Mouse (Mus musculus): ENCODE results near the gene F2. TPM values are rescaled to one million over a fixed set of nuclear protein-coding genes. Genes with fewer than 3 reads are reported as not detected.

Gene F2
- polyA plus RNA-seq, 1 experiment from 2014 or later, result 8.7 TPM

DNA sequence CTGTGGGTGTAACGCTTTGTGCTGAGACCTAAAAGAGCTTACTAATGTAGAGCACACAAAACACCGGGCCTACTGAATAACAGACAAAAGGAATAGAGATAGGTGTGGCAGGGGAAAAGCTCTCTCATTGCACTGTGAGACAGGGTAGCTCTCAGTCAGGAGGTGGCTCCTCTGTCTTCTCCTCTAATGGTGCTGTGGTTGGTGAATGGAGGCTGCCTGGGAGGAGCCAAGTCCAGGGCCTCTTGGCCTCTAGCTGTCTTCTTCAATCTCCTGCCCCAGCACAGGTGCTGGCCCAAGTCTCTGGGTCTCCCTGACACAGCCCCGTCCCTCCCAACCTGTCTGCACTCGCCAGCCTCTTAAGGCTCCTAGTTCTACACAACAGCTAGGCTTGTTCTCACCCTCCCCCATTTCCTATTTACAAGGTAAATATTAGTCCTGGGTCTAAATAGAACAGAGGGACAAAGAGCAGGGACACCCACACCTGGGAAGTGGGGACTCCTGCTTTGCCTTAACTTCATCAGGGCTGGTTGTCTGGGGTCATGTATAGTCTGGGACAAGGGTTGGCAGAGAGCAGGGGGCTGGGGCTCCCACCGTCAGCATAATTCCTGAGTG, 619 bp upstream of the F2 start:
- Histone ChIP-seq H3K4me2 (ENCODE audit: low read depth, low read length) (no peak overlapping the region), H3K4me1 (ENCODE audit: control insufficient read depth, insufficient read depth, low read length) (0 out of 2 replicates have a peak, but pooled peaks cover 3% of the 10 kb centered on the region), H3K36me3 (ENCODE audit: control insufficient read depth, insufficient read depth, low read length) (no peaks in the 10 kb centered on the region), H3K27ac (ENCODE audit: low read length) (no peak overlapping the region), H3K9me3 (ENCODE audit: control insufficient read depth, low read length) (no peaks in the 10 kb centered on the region), H3K27me3 (replicated peaks; ENCODE audit: control insufficient read depth, insufficient read depth, low read length) (no peaks in the 10 kb centered on the region), H3K9ac (ENCODE audit: low read depth, low read length) (no peak overlapping the region), H3K4me3 (ENCODE audit: low read length) (no peak overlapping the region)
- WGBS, result 68% methylated on average over 5 of the region's 5 CpGs
- peak; percentile 72 for ATAC-seq

DNA sequence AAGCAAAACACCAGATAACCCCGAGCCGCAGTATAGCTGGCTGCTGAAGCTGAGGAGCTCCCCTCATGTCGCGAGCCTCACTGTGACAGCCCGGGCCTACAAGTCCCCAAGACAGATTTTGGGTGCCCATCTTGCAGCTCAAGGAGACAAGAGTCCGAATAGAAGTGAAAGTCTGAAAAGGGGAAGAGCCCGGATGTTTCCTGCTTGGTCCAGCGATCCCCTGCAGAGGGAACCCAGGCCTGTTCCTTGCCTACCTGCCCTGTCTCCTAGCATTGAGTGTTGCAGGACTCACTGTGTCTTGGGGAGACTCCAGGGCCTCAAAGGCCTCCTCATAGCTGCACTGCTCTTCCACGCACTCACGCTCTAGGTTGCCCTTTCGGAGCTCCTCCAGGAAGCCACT, 728 bp downstream of the F2 start:
- Histone ChIP-seq H3K27ac (ENCODE audit: low read length) (no peak overlapping the region), H3K4me3 (ENCODE audit: low read length) (no peak overlapping the region), H3K9me3 (ENCODE audit: control insufficient read depth, low read length) (no peaks in the 10 kb centered on the region), H3K9ac (ENCODE audit: low read depth, low read length) (no peak overlapping the region), H3K4me1 (ENCODE audit: control insufficient read depth, insufficient read depth, low read length) (0 out of 2 replicates have a peak, but pooled peaks cover 3% of the 10 kb centered on the region), H3K36me3 (ENCODE audit: control insufficient read depth, insufficient read depth, low read length) (no peaks in the 10 kb centered on the region), H3K4me2 (ENCODE audit: low read depth, low read length) (no peak overlapping the region), H3K27me3 (replicated peaks; ENCODE audit: control insufficient read depth, insufficient read depth, low read length) (no peaks in the 10 kb centered on the region)
- ATAC-seq, result no peak
- WGBS, result 82% methylated on average over 11 of the region's 11 CpGs

DNA sequence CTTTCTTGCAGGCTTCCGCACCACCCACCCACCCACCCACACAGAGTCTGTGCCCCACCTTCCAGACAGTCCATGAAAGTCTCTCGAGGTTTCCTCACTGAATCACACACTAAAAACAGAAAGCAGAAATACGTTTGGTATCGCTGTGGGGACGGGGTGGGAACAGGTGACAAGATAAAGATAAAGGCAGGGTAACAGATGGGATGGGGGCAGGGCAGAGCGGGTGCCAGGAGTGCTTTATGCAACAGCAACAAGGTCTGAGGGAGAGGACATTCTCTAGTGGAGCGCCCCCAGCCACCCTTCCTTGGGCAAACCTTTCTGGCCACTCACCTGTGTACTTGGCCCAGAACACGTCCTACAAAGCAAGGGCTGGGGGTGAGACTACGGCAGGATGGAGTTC, 1.4 kb downstream of the F2 start:
- Histone ChIP-seq H3K9me3 (ENCODE audit: control insufficient read depth, low read length) (no peaks in the 10 kb centered on the region), H3K9ac (ENCODE audit: low read depth, low read length) (no peak overlapping the region), H3K4me3 (ENCODE audit: low read length) (no peak overlapping the region), H3K36me3 (ENCODE audit: control insufficient read depth, insufficient read depth, low read length) (no peaks in the 10 kb centered on the region), H3K4me1 (ENCODE audit: control insufficient read depth, insufficient read depth, low read length) (0 out of 2 replicates have a peak, but pooled peaks cover 3% of the 10 kb centered on the region), H3K4me2 (ENCODE audit: low read depth, low read length) (no peak overlapping the region), H3K27ac (ENCODE audit: low read length) (no peak overlapping the region), H3K27me3 (replicated peaks; ENCODE audit: control insufficient read depth, insufficient read depth, low read length) (no peaks in the 10 kb centered on the region)
- ATAC-seq, result no peak
- WGBS, result 76% methylated on average over 9 of the region's 9 CpGs

DNA sequence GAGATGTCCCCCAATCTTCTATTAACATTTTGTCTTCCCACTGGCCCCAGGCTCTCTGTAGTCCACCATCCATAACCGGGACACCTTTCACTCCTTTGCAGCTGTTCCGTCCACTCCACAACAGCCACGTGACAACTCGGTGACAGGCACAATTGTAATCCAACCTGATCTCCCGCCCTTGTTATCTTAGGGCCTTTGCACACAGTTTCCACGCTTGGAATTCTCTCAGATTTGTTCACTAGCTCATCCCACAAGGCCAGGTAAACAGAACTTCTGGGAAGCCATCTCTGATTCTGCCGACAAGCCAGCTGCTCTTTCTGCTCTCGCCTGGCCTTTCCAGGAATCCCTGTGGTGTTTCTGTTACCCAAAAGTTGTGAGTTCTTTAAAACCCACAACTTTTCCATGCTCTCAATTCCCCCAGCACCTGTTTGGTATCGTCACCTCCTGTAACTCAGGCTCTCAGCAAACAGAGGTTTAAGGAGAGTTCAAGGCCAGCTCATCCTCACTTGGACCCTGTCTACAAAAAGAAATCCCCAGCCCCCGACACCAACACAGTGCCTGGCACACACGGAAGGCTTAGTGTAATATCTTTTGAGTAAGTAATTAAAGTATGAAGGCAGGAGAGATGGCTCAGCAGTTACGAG, 2.8 kb downstream of the F2 start:
- 68% methylated on average over 12 of the region's 12 CpGs for WGBS
- Histone ChIP-seq H3K27ac (ENCODE audit: low read length) (no peak overlapping the region), H3K36me3 (ENCODE audit: control insufficient read depth, insufficient read depth, low read length) (no peaks in the 10 kb centered on the region), H3K27me3 (replicated peaks; ENCODE audit: control insufficient read depth, insufficient read depth, low read length) (no peaks in the 10 kb centered on the region), H3K9me3 (ENCODE audit: control insufficient read depth, low read length) (no peaks in the 10 kb centered on the region), H3K4me2 (ENCODE audit: low read depth, low read length) (no peak overlapping the region), H3K4me1 (ENCODE audit: control insufficient read depth, insufficient read depth, low read length) (0 out of 2 replicates have a peak, but pooled peaks cover 3% of the 10 kb centered on the region), H3K4me3 (ENCODE audit: low read length) (no peak overlapping the region), H3K9ac (ENCODE audit: low read depth, low read length) (no peak overlapping the region)
- no peak for ATAC-seq

DNA sequence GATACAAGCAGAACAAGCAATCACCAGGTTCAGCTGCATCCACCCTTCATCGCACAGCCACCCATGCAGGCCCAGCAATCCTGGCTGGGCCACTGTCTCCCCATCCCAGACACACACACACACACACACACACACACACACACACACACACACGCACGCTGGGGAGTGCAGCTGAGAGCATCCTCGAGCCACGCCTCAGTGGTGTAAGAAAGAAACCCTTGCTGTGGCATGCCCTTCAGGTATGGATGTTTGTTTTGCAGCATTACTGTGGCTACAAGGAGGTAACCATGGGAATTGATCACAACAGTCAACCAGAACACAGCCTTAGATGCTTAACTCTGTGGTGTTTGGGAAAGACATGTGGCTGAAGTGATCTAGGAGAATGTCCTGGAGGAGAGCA, 3.9 kb downstream of the F2 start:
- ATAC-seq, result no peak
- no peak overlapping the region for H3K9ac ChIP-seq (ENCODE audit: low read depth, low read length)
- H3K27ac ChIP-seq (ENCODE audit: low read length), result no peak overlapping the region
- 0 out of 2 replicates have a peak, but pooled peaks cover 3% of the 10 kb centered on the region for H3K4me1 ChIP-seq (ENCODE audit: control insufficient read depth, insufficient read depth, low read length)
- 71% methylated on average over 5 of the region's 5 CpGs for WGBS
- H3K36me3 ChIP-seq (ENCODE audit: control insufficient read depth, insufficient read depth, low read length), result no peaks in the 10 kb centered on the region
- no peak overlapping the region for H3K4me3 ChIP-seq (ENCODE audit: low read length)
- H3K4me2 ChIP-seq (ENCODE audit: low read depth, low read length), result no peak overlapping the region
- no peaks in the 10 kb centered on the region for H3K27me3 ChIP-seq (replicated peaks; ENCODE audit: control insufficient read depth, insufficient read depth, low read length)
- no peaks in the 10 kb centered on the region for H3K9me3 ChIP-seq (ENCODE audit: control insufficient read depth, low read length)

DNA sequence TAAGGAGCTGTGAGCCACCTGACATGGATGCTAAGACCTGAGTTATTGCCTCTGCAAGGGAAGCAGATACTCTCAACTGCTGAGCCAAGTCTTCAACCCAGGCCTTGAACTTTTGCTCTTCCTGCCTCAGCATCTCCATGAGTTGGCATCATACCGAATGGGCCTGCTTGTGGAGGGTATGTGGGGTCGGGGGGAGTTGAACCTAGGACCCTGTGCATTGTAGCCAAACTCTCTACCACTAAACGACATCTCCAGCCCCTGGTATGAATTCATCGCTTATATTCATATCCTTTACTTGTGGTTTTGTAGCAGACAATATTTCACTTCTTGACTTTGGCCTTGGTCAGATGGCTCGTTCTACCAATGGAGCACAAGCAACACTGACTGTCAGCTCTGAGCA, 4.4 kb downstream of the F2 start:
- whole genome bisulfite sequencing, result 82% methylated on average over 5 of the region's 5 CpGs
- 0 out of 2 replicates have a peak, but pooled peaks cover 3% of the 10 kb centered on the region for H3K4me1 ChIP-seq (ENCODE audit: control insufficient read depth, insufficient read depth, low read length)
- no peaks in the 10 kb centered on the region for H3K9me3 ChIP-seq (ENCODE audit: control insufficient read depth, low read length)
- no peaks in the 10 kb centered on the region for H3K36me3 ChIP-seq (ENCODE audit: control insufficient read depth, insufficient read depth, low read length)
- ATAC-seq, result no peak
- H3K4me2 ChIP-seq (ENCODE audit: low read depth, low read length), result no peak overlapping the region
- no peak overlapping the region for H3K27ac ChIP-seq (ENCODE audit: low read length)
- no peak overlapping the region for H3K9ac ChIP-seq (ENCODE audit: low read depth, low read length)
- H3K27me3 ChIP-seq (replicated peaks; ENCODE audit: control insufficient read depth, insufficient read depth, low read length), result no peaks in the 10 kb centered on the region
- H3K4me3 ChIP-seq (ENCODE audit: low read length), result no peak overlapping the region

DNA sequence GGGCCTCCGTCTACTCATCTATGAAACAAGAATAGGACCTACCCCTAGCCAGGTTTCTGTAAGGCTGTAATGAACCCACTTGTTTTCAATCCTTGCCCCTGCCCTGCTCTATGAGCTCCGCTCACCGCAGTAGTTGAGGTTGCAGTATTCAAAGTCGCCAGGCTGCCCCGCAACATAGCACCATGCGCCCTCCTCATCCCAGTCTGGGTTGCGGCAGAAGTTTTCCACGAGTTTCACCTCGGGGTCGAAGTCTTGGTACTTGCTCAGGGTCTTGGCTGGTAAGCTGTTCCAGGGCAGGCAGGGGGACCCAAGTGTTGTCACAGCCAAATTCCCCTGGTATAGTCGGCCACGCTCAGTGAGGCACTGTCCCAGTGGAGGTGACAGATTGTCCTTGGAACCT, 5.8 kb downstream of the F2 start:
- H3K36me3 ChIP-seq (ENCODE audit: control insufficient read depth, insufficient read depth, low read length), result no peaks in the 10 kb centered on the region
- H3K27ac ChIP-seq (ENCODE audit: low read length), result no peak overlapping the region
- H3K27me3 ChIP-seq (replicated peaks; ENCODE audit: control insufficient read depth, insufficient read depth, low read length), result no peaks in the 10 kb centered on the region
- no peak for ATAC-seq
- H3K4me2 ChIP-seq (ENCODE audit: low read depth, low read length), result no peak overlapping the region
- H3K4me3 ChIP-seq (ENCODE audit: low read length), result no peak overlapping the region
- no peak overlapping the region for H3K9ac ChIP-seq (ENCODE audit: low read depth, low read length)
- H3K9me3 ChIP-seq (ENCODE audit: control insufficient read depth, low read length), result no peaks in the 10 kb centered on the region
- H3K4me1 ChIP-seq (ENCODE audit: control insufficient read depth, insufficient read depth, low read length), result no peaks in the 10 kb centered on the region
- WGBS, result 92% methylated on average over 12 of the region's 12 CpGs

DNA sequence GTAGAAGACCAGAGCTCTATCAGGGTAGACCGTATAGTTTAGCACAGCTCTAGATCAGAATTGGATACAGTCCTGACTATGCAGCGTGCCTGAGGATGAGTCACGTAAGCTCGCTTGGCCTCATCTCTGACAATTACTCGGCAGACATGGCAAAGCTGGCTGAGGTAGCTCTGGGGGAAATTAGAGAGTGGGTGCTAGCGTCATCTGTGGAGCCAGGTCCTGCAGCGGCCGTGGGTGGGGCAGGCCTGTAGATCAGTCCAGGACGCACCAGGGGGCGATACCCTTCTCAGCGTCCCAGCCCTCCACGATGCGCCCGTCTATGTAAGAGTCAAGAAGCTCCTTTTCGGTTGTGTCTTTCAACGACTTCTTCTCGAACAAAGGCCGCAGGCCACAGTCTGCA, 6.5 kb downstream of the F2 start:
- no peaks in the 10 kb centered on the region for H3K4me1 ChIP-seq (ENCODE audit: control insufficient read depth, insufficient read depth, low read length)
- H3K4me3 ChIP-seq (ENCODE audit: low read length), result no peak overlapping the region
- WGBS, result 85% methylated on average over 18 of the region's 18 CpGs
- no peak overlapping the region for H3K9ac ChIP-seq (ENCODE audit: low read depth, low read length)
- H3K27me3 ChIP-seq (replicated peaks; ENCODE audit: control insufficient read depth, insufficient read depth, low read length), result no peaks in the 10 kb centered on the region
- H3K4me2 ChIP-seq (ENCODE audit: low read depth, low read length), result no peak overlapping the region
- ATAC-seq, result no peak
- H3K9me3 ChIP-seq (ENCODE audit: control insufficient read depth, low read length), result no peaks in the 10 kb centered on the region
- H3K36me3 ChIP-seq (ENCODE audit: control insufficient read depth, insufficient read depth, low read length), result no peaks in the 10 kb centered on the region
- no peak overlapping the region for H3K27ac ChIP-seq (ENCODE audit: low read length)

DNA sequence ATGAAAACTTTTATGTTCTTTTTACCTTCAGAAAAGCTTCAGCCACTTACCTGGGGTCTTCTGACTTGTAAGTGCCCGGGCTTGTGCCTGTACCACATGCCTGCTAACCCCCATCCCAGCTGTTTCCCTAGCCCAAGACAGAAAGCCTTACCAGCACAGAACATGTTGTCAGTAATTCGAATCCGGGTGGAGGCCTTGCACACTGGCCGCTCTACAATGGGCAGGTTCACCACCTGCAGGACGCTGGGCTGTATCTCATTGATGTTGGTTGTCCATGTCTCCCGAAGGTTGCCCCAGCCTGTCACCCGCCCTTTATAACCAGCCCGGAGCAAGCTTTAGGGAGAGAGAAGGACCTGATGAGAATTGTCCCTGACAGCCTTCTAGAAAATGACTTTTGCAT, 8.0 kb downstream of the F2 start:
- Histone ChIP-seq H3K9ac (ENCODE audit: low read depth, low read length) (no peak overlapping the region), H3K36me3 (ENCODE audit: control insufficient read depth, insufficient read depth, low read length) (no peaks in the 10 kb centered on the region), H3K27me3 (replicated peaks; ENCODE audit: control insufficient read depth, insufficient read depth, low read length) (no peaks in the 10 kb centered on the region), H3K4me2 (ENCODE audit: low read depth, low read length) (no peak overlapping the region), H3K4me3 (ENCODE audit: low read length) (no peak overlapping the region), H3K9me3 (ENCODE audit: control insufficient read depth, low read length) (no peaks in the 10 kb centered on the region), H3K27ac (ENCODE audit: low read length) (no peak overlapping the region), H3K4me1 (ENCODE audit: control insufficient read depth, insufficient read depth, low read length) (no peaks in the 10 kb centered on the region)
- 92% methylated on average over 8 of the region's 8 CpGs for WGBS
- ATAC-seq, result no peak

DNA sequence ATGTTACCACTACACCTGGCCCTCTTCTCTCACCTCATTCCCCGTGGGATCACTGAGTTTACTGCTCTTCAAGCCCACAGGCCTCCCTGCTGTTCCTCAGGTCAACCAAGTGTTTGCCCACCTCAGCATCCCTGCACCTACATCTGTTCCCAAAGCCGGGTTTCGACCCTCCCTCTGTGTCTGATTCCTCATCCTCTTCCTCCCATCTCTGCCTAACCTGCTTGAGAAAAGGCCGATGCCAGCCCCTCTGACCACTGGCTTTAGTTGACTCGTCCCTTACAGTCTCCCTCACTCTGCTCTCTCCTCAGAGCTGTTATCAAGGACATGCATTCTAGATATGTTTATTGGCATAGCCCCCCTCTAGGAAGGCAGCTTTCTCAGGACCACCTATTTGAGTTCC, 8.7 kb downstream of the F2 start:
- H3K4me1 ChIP-seq (ENCODE audit: control insufficient read depth, insufficient read depth, low read length), result no peaks in the 10 kb centered on the region
- no peaks in the 10 kb centered on the region for H3K27me3 ChIP-seq (replicated peaks; ENCODE audit: control insufficient read depth, insufficient read depth, low read length)
- no peak overlapping the region for H3K9ac ChIP-seq (ENCODE audit: low read depth, low read length)
- H3K27ac ChIP-seq (ENCODE audit: low read length), result no peak overlapping the region
- no peak overlapping the region for H3K4me2 ChIP-seq (ENCODE audit: low read depth, low read length)
- H3K4me3 ChIP-seq (ENCODE audit: low read length), result no peak overlapping the region
- ATAC-seq, result no peak
- 69% methylated on average over 5 of the region's 5 CpGs for WGBS
- H3K36me3 ChIP-seq (ENCODE audit: control insufficient read depth, insufficient read depth, low read length), result no peaks in the 10 kb centered on the region
- no peaks in the 10 kb centered on the region for H3K9me3 ChIP-seq (ENCODE audit: control insufficient read depth, low read length)

Measured in intestine, embryonic 16.5 days (tissue).